Mouse (Mus musculus): ENCODE results near the gene Pla2g2f.

DNA sequence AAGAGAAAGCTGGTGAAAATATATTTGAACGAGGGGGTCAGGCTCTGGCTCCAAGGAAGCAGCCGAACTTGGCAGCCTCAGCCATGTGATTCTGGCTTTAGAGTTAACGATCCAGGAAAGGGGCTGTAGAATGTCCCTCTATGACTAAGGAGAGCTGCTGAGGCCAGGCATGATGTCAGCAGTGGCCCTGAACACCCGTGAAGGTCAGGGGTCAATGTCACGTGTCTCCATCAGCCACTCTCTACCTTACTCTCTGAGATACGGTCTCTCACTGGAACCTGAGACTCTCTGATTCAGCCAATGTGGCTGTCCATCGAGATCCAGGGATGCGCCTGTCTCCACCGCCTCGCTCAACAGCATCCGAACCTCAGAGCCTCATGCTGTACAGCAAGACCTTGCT lies 45.5 kb upstream of the Pla2g2f start:
- no peak for TF ChIP-seq CTCF (IDR thresholded peaks at IDR 0.05; ENCODE audit: low read depth)
- TF ChIP-seq EP300 (IDR thresholded peaks at IDR 0.05; ENCODE audit: low read depth): no peak
